Mouse (Mus musculus) ES-E14 (cell line): ENCODE results near the gene Ccdc107.

Experiments used
- HCFC1 ChIP-seq: IDR thresholded peaks from 2 replicates; pipeline ENCODE4 v1.6.1; 2012; ENCODE audit warnings: low read length, inconsistent platforms, borderline replicate concordance; ENCODE audit not compliant: insufficient read depth
- ZC3H11A ChIP-seq: IDR thresholded peaks from 2 replicates; pipeline ENCODE4 v1.6.1; 2012; ENCODE audit warnings: low read depth, mild to moderate bottlenecking, inconsistent platforms, low read length, borderline replicate concordance

DNA sequence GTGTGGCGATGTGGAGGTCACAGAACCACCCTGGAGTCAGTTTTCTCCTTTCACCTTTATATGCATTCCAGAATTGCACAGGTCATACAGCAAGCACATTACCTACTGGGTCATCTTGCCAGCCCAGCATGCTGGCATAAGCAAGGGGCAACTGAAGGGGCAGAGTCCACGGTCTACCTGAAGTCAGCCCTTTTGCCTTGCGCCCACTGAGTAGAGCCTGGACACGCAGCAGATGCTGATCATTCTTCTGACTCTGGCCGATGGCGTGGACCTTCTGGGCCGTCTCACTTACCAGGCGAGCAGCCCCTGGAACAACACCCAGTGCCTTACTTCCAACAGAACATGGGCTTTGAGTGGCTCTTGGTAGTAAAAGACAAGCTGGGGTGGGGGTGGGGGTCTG, 4.7 kb downstream of the Ccdc107 start:
- TF ChIP-seq HCFC1 (no peak), ZC3H11A (no peak)
